Mouse (Mus musculus) gastrocnemius, postnatal 4 days (tissue): ENCODE measurements around the gene Rab11fip4. TPM values are rescaled to one million over a fixed set of nuclear protein-coding genes. Genes with fewer than 3 reads are reported as not detected.

ENCODE experiments used
- DNase-seq, 2 experiments: peaks; one replicate each; pipeline ENCODE4 v3.0.0; 2021 to 2022; ENCODE audit warnings: low spot score in 2 of 2, mixed read lengths in 2 of 2
- total RNA-seq, 2 experiments: library from RNA; stranded (reverse); gene quantifications; 2 replicates each; pipeline ENCODE4 v1.2.3; 2021

The Rab11fip4 gene
- total RNA-seq, 2 experiments from 2014 or later, result 0.83 to 0.86 TPM

- DNase-seq, result peak; percentile 86 to 89
Observed at GRCm38 (mm10) chr11:79710868-79711765, 120.1 kb downstream of the Rab11fip4 start.

DNA sequence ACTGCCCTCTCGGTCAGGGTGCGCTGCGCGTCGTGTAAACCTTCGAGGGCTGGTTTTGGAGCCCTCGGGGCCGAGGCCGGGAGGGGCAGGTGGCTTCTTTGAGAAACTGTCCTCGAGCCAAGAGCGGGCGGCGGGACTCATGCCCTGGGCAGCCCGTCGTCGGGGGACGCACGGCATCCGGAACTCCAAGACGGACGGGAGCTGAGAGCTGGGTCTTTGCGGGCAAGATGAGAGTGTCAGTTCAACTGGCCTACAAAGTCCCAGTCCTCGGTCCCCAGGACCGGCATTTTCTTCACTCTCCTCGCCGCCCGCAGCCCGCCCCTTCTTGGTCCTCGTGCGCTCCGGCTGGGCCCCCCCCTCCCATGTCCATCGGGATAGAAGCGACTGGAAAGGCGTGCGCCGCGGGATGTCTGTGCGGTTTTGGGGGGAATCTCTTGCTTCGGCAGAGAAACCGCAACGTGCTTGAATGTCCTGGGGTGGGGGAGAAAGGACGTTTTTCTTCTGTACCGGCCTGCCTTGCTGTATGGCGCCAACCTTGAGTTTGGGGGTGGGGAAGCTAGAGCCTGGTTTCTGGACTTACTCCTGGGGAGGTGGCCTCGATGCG lies 120.9 kb downstream of the Rab11fip4 start:
- peak in 1 of 2 experiments; percentile 61 for DNase-seq

DNA sequence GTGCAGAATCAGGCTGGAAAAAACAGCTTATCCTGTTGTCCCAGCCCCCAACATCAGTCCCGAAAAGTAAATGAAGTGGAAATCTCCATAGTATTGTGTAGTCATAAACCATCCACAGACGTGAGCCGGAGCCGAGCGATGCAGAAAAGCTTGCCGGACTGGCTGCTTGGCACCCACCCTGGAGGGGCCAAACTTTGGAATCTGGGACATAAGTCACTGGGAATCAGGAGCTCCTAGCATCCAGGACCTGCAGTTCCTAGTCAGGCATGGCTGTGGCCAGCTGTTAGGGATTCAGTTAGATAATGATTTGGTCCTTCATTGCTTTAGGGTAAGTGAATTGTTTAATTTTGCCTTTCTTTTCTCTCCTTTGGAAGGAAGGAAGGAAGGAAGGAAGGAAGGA lies 122.2 kb downstream of the Rab11fip4 start:
- no peak for DNase-seq

DNA sequence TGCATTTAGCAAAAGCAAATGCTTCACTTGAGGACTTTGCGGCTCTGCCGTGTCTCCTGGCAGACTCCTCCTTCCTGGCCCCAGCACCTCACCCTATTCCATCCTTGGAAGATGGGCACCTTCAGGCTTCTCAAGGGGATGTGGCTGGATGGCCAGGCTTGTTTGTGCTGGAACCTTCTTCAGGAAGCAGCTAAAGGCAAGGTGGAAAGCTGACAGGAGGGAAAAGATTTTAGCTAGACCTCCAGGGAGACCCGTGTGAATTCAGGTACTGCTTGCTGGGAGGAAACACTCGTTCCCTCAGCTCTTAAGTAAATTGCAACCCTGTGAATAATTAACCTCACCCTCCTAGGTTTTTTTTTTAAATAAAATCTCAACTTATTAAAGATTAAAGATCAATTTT lies 122.7 kb downstream of the Rab11fip4 start:
- DNase-seq, result no peak

DNA sequence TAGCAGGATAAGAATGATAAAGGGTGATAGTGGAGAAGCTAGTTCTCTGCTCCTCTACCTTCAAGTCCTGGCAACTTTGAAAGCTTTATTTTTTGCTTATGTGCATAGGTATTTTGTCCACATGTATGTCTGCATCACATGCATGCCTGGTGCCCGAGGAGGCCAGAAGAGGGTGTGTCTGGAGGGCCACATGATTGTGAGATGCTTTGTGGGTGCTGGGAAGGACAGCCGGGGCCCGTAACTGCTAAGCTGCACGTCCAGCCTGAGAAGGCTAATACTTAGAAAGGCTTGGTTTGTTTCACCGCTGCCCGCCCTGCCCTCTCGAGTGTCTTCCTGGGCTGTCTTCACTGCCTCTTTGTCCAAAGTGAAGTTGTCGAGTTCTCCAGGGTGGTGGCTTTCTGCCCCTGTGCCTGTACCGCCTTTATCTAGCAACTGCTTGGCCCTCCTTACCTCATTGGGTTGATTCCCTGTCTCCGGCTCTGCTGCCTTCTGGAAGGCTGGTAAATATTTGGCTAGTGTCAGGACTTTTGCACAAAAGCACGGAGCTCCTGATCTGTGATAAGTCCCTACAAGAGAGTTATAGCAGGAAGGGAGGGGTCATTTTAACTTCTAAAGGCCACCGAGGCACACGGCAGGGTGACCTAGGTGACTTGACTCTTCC lies 123.2 kb downstream of the Rab11fip4 start:
- no peak for DNase-seq

DNA sequence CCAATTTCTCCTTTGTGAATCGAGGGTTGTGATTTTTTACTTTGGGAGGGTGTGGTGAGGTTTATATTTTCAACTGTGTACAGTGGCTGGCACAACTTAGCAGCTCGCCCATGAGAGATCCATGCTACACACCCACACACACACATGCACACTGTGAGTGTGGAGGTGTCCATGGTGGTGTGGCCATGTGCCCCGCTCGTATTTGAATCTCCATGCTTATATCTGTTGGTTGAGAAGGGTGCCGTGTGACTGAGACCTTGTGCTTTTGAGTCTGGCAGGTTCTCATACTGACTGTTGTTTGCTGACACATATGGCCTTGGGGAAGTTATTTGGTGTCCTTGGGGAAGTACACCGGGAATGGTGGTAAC lies 123.7 kb downstream of the Rab11fip4 start:
- DNase-seq, result no peak

- DNase-seq, result no peak
Observed at GRCm38 (mm10) chr11:79715316-79715715, 124.3 kb downstream of the Rab11fip4 start.

- DNase-seq, result no peak
Observed at GRCm38 (mm10) chr11:79715733-79716452, 124.9 kb downstream of the Rab11fip4 start.

- no peak for DNase-seq
Observed at GRCm38 (mm10) chr11:79716453-79716749, 125.4 kb downstream of the Rab11fip4 start.

DNA sequence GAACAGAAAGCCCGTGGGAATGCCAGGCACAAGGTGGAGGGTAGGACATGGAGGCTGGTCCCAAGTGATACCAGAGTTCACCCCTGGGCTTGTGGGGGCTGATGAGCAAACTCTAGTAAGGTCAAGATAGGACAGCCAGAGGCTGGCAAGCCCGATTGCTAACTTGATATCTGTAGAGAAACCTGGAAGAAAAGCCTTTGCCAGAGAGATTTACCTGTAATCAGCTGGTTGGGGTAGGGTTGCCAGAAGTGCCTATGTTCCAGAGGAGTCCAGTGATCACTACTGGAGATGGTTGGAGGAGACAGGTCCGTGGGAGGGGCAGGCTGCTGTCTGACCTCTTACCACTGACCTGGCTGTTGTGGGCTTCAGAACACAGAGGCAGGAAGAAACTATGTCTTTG lies 126.3 kb downstream of the Rab11fip4 start:
- no peak for DNase-seq

DNA sequence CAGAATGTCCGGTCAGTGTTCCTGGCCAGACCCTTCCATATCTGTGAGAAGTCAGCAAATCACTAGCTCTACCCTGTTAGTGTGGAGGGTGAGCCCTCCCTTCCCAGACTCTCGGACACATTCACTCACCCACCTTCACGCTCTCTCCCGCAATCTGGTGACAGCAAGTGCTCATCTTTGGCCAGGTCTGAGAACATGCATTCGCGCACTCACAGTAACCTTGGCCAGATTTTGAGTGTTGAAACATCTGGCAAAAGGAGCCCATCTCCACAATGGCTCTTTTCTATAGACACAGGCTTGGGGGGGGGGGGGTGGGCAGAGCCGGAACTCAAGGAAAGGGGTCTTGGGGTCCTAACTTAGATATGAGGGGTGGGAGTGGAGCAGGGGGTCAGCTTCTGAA lies 126.8 kb downstream of the Rab11fip4 start:
- DNase-seq, result no peak

- no peak for DNase-seq
Observed at GRCm38 (mm10) chr11:79718202-79718601, 127.2 kb downstream of the Rab11fip4 start.

GRCm38 (mm10) chr11:79718829-79719346 lies 127.9 kb downstream of the Rab11fip4 start:
- no peak for DNase-seq

DNA sequence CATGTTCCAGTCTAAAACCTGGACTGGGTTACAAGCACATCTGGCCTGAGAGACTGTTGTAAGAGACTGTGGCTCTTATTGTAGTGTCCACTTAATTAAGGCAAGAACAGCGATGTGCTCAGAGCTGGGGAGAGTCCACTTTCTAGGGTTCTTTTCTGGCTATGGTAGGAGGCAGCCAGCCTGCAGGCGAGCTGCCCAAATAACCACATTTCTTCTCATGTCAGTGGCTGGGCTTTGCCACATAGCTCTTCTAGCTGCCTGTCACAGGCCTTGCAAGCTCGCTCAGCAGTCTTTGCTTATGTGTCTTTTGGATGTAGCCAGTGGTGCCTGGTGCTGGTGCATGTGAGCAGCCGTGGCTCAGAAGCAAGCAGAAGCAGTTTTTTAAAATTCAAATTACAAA lies 129.7 kb downstream of the Rab11fip4 start:
- no peak for DNase-seq

DNA sequence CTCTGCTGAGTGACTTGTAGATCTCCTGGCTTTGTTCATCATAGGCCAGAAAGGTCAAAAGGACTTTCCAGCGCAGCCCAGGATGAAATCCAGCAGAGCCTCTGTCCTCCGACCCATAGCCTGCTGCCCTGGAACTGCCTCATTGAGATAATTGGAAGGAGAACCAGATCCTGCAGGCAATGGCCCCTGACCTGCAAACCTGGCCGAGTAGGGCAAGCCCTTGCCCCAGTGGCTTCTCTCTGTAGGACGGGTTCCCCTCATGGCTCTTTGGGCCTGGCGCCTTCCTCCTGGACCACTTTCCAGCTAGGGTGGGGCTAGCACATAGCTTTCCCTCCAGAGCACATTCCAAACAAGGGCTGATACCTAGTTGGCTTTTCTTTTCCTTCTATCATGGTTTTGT lies 131.8 kb downstream of the Rab11fip4 start:
- no peak for DNase-seq

GRCm38 (mm10) chr11:79725005-79725404 lies 134.0 kb downstream of the Rab11fip4 start:
- no peak for DNase-seq

DNA sequence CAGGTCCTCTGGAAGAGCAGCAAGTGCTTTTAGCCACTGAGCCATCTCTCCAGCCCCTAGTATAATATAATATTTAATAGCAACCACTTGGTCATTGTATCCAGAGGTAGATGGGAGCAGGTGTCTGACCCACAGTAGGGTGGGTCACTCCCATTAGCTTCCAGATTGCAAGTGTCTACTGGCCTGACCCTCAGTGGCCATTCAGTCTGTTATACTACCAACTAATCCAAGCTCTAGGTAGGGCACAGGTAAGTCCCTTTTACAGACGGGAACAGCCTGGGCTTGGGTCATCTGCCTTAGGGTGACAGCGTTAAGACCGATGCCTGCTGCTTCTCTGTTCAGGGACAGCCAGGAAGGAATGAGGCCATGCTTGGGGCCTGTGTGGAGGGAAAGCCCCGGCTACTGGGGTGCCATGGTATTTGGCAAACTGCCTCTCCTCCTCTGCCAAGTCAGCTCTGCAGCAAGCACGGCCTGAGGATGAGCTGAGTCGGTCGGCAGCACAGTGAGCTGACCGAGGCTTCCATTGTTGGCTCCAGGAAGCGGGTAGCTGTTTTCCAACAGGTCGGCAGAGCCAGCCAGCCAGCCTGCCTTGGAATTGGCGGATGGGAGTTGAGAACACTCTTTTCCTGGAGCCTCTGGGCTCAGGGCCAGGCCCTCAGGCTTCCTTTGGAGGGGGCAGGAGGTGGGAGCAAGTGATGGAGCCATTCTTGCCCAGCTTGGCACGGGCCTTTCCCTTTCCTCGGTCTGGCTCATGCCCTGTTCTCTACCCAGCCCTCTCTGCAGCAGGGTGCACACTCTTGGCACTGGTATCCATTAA lies 138.4 kb downstream of the Rab11fip4 start:
- DNase-seq, result peak in 1 of 2 experiments; percentile 71

DNA sequence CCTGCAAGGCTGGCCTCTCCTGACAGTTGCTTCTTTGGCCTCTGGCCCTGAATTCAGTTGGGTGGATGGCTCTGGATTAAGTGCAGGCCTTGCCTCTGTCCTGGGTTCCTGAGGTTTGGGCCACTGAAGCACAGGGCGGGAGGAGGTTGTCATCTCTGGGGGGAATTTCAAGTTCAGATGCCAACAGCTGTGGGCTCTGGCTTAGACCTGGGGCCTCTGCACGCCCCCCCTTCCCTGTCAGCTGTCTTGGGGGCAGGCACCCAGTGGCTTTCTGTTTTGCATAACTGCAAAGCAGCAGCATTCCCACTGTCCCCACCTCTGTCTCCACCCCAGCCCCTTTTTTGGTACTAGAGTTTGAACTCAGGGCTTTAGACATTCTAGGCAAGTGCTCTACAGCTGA lies 139.4 kb downstream of the Rab11fip4 start:
- peak in 1 of 2 experiments; percentile 26 for DNase-seq

GRCm38 (mm10) chr11:79731476-79731875 lies 140.5 kb downstream of the Rab11fip4 start:
- DNase-seq, result no peak

DNA sequence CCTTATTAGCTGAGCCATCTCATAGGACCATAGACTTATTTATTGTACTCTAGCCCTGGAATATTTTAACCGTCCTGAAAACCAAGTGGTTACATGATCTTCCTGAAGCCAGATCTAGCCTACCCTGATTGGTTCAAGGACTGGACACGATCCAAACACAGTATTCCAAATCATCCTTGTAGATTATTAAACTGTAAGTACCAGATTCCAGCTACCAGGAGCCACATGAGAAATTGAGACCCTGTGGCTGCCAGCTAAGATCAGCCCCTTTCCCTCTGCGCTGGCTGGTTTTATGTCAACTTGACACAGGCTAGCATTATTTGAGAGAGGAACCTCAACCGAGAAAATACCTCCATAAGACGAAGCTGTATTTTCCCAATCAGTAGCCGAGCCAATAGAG lies 142.0 kb downstream of the Rab11fip4 start:
- DNase-seq, result no peak
